Mouse (Mus musculus) urinary bladder, postnatal 4 days (tissue): ENCODE data around the gene Vwa1.
"Not testable (repeated sequence)": the region's sequence is repeated elsewhere in the genome, so short reads cannot be mapped to it uniquely, and the experiment has no call there.

Source experiments
- DNase-seq, 2 experiments: peaks; one replicate each; pipeline ENCODE4 v3.0.0; 2021 to 2022; ENCODE audit warnings: low spot score in 2 of 2

The Vwa1 gene

GRCm38 (mm10) chr4:155774280-155774754 is at the start of gene Vwa1:
Vwa1 (minus strand) TSS chr4:155774698.
- DNase-seq = peak; percentile 89 to 92

GRCm38 (mm10) chr4:155823443-155823842 is 48.9 kb upstream of the Vwa1 start:
- no peak for DNase-seq

GRCm38 (mm10) chr4:155821025-155821424 is 46.5 kb upstream of the Vwa1 start:
- no peak for DNase-seq

- no peak for DNase-seq
Observed at GRCm38 (mm10) chr4:155817533-155817932, 43.0 kb upstream of the Vwa1 start.

GRCm38 (mm10) chr4:155812665-155813181 is 38.2 kb upstream of the Vwa1 start:
- DNase-seq = no peak

GRCm38 (mm10) chr4:155811929-155812664 is 37.6 kb upstream of the Vwa1 start, which contains the start of gene Ccnl2:
Ccnl2 (plus strand) TSS chr4:155812489.
- DNase-seq = peak; percentile 92 to 93

GRCm38 (mm10) chr4:155807841-155808240 is 33.3 kb upstream of the Vwa1 start:
- no peak for DNase-seq

- peak; percentile 94 to 98 for DNase-seq
Observed at GRCm38 (mm10) chr4:155803340-155804041, 29.0 kb upstream of the Vwa1 start.

- DNase-seq = no peak
Observed at GRCm38 (mm10) chr4:155802741-155803339, 28.3 kb upstream of the Vwa1 start, which contains the start of gene Mrpl20. Mrpl20 (plus strand) TSS chr4:155802878.

GRCm38 (mm10) chr4:155802075-155802474 is 27.6 kb upstream of the Vwa1 start:
- DNase-seq = no peak

GRCm38 (mm10) chr4:155793730-155794129 is 19.2 kb upstream of the Vwa1 start:
- no peak for DNase-seq

- DNase-seq = no peak
Observed at GRCm38 (mm10) chr4:155791240-155791933, 16.9 kb upstream of the Vwa1 start.

- DNase-seq = no peak
Observed at GRCm38 (mm10) chr4:155790650-155791161, 16.2 kb upstream of the Vwa1 start.

- no peak for DNase-seq
Observed at GRCm38 (mm10) chr4:155790021-155790489, 15.6 kb upstream of the Vwa1 start, which contains the start of gene Ankrd65. Ankrd65 (plus strand) TSS chr4:155790439.

- DNase-seq = not testable (repeated sequence)
Observed at GRCm38 (mm10) chr4:155788833-155789232, 14.3 kb upstream of the Vwa1 start.

- DNase-seq = no peak
Observed at GRCm38 (mm10) chr4:155788300-155788699, 13.8 kb upstream of the Vwa1 start.

- DNase-seq = no peak
Observed at GRCm38 (mm10) chr4:155785819-155786218, 11.3 kb upstream of the Vwa1 start, which contains the start of gene Tmem88b. Tmem88b (minus strand) TSS chr4:155785874.

- no peak for DNase-seq
Observed at GRCm38 (mm10) chr4:155785246-155785645, 10.7 kb upstream of the Vwa1 start.

- DNase-seq = peak; percentile 82 to 84
Observed at GRCm38 (mm10) chr4:155784081-155784701, 9.7 kb upstream of the Vwa1 start.

- DNase-seq = no peak
Observed at GRCm38 (mm10) chr4:155783486-155784080, 9.1 kb upstream of the Vwa1 start.
